Mouse (Mus musculus) cerebellum, adult 9-10 months (tissue): ENCODE results near the gene Adgrv1.
"Not testable (repeated sequence)": the region's sequence is repeated elsewhere in the genome, so short reads cannot be mapped to it uniquely, and the experiment has no call there.

Experiments
- DNase-seq: peaks from one replicate; pipeline ENCODE4 v3.0.0; 2022

Adgrv1 gene

GRCm38 (mm10) chr13:81632720-81633415 is at the start of gene Adgrv1:
Adgrv1 (minus strand) TSS chr13:81633154.
- peak; percentile 80 for DNase-seq

GRCm38 (mm10) chr13:81675333-81675732 is 42.4 kb upstream of the Adgrv1 start:
- DNase-seq: no peak

GRCm38 (mm10) chr13:81667713-81668112 is 34.8 kb upstream of the Adgrv1 start:
- no peak for DNase-seq

GRCm38 (mm10) chr13:81664331-81664698 is 31.4 kb upstream of the Adgrv1 start:
- peak; percentile 74 for DNase-seq

GRCm38 (mm10) chr13:81663566-81664330 is 30.8 kb upstream of the Adgrv1 start:
- DNase-seq: peak; percentile 57

GRCm38 (mm10) chr13:81658053-81658752 is 25.2 kb upstream of the Adgrv1 start:
- DNase-seq: no peak

- DNase-seq: peak; percentile 93
These were observed 24.5 kb upstream of the Adgrv1 start, which contains the start of gene Lysmd3 for GRCm38 (mm10) chr13:81657351-81658052. Lysmd3 (plus strand) TSS chr13:81657663.

GRCm38 (mm10) chr13:81657008-81657350 is 24.0 kb upstream of the Adgrv1 start:
- no peak for DNase-seq

- peak; percentile 30 for DNase-seq
These were observed 23.3 kb upstream of the Adgrv1 start for GRCm38 (mm10) chr13:81656091-81656850.

GRCm38 (mm10) chr13:81650382-81650781 is 17.4 kb upstream of the Adgrv1 start:
- DNase-seq: not testable (repeated sequence)

- no peak for DNase-seq
These were observed 13.4 kb upstream of the Adgrv1 start for GRCm38 (mm10) chr13:81646348-81646747.

GRCm38 (mm10) chr13:81644047-81644565 is 11.2 kb upstream of the Adgrv1 start:
- no peak for DNase-seq

GRCm38 (mm10) chr13:81642491-81643149 is 9.7 kb upstream of the Adgrv1 start:
- DNase-seq: no peak

GRCm38 (mm10) chr13:81641289-81642045 is 8.5 kb upstream of the Adgrv1 start:
- DNase-seq: peak; percentile 53

GRCm38 (mm10) chr13:81640881-81641280 is 7.9 kb upstream of the Adgrv1 start:
- DNase-seq: no peak

GRCm38 (mm10) chr13:81639624-81640023 is 6.7 kb upstream of the Adgrv1 start:
- no peak for DNase-seq

- no peak for DNase-seq
These were observed 2.4 kb downstream of the Adgrv1 start for GRCm38 (mm10) chr13:81630566-81630965.

GRCm38 (mm10) chr13:81629395-81629794 is 3.6 kb downstream of the Adgrv1 start:
- no peak for DNase-seq

GRCm38 (mm10) chr13:81628631-81629190 is 4.2 kb downstream of the Adgrv1 start:
- DNase-seq: no peak

GRCm38 (mm10) chr13:81627861-81628260 is 5.1 kb downstream of the Adgrv1 start:
- not testable (repeated sequence) for DNase-seq
